Mouse (Mus musculus) kidney, adult 18-20 months (tissue): Measurements from ENCODE around the gene Mill1.
A peak's percentile ranks its signal among the peaks of the same experiment; 100 is the strongest.
"Not testable (repeated sequence)": the region's sequence is repeated elsewhere in the genome, so short reads cannot be mapped to it uniquely, and the experiment has no call there.

ENCODE experiments used
- DNase-seq: peaks from one replicate; pipeline ENCODE4 v3.0.0; 2021

The Mill1 gene

GRCm38 (mm10) chr7:18245047-18245446, at the start of gene Mill1:
TSS of gene Mill1 (plus strand) at chr7:18245347.
- DNase-seq: no peak

- peak; percentile 31 for DNase-seq
Measured at GRCm38 (mm10) chr7:18210938-18211337, 34.2 kb upstream of the Mill1 start.

- DNase-seq: no peak
Measured at GRCm38 (mm10) chr7:18214699-18215098, 30.4 kb upstream of the Mill1 start.

- no peak for DNase-seq
Measured at GRCm38 (mm10) chr7:18238561-18238960, 6.6 kb upstream of the Mill1 start.

GRCm38 (mm10) chr7:18241217-18241616, 3.9 kb upstream of the Mill1 start:
- DNase-seq: no peak

GRCm38 (mm10) chr7:18243959-18244573, 1.1 kb upstream of the Mill1 start:
- DNase-seq: not testable (repeated sequence)

- DNase-seq: no peak
Measured at GRCm38 (mm10) chr7:18260219-18260618, 15.1 kb downstream of the Mill1 start.

GRCm38 (mm10) chr7:18265089-18265488, 19.9 kb downstream of the Mill1 start:
- DNase-seq: peak; percentile 21
